Mouse (Mus musculus) lung, adult 2 months (tissue): ENCODE measurements around the gene Olfr130.

Experiments used
- CTCF ChIP-seq: fragments of 200-500 bp; IDR thresholded peaks from 2 replicates; pipeline ENCODE4 v1.5.1; 2011; ENCODE audit warnings: mild to moderate bottlenecking, low read length, control low read depth; ENCODE audit not compliant: insufficient read depth
- POLR2A ChIP-seq: fragments of 200-500 bp; IDR thresholded peaks from 2 replicates; pipeline ENCODE4 v1.6.1; 2011; ENCODE audit warnings: low read depth, mild to moderate bottlenecking, control low read depth, low read length, borderline replicate concordance; ENCODE audit errors: extremely low read depth

- no peak for TF ChIP-seq CTCF
- no peak for TF ChIP-seq POLR2A
Measured at GRCm38 (mm10) chr17:38063621-38064020, at the start of gene Olfr130.
